Mouse (Mus musculus): ENCODE results near the gene Aox1. TPM values are rescaled to one million over a fixed set of nuclear protein-coding genes. Genes with fewer than 3 reads are reported as not detected.

The Aox1 gene
- polyA plus RNA-seq, 1 experiment, result 3.3 TPM

GRCm38 (mm10) chr1:58065151-58065550 is 35.4 kb downstream of the Aox1 start:
- no peak overlapping the region for H3K4me3 ChIP-seq (ENCODE audit: control insufficient read depth, low read depth, low read length)
- no peak overlapping the region for H3K27ac ChIP-seq (ENCODE audit: control insufficient read depth, insufficient read depth, low read depth, low read length)
- no peaks in the 10 kb centered on the region for H3K4me1 ChIP-seq (ENCODE audit: control insufficient read depth, insufficient read depth, low read length)
- H3K27me3 ChIP-seq (ENCODE audit: control insufficient read depth, insufficient read depth, low read length), result no peaks in the 10 kb centered on the region
- H3K36me3 ChIP-seq (ENCODE audit: control insufficient read depth, insufficient read depth, low read length), result no peaks in the 10 kb centered on the region
- TF ChIP-seq CTCF (IDR thresholded peaks at IDR 0.05; ENCODE audit: control insufficient read depth, insufficient read depth, insufficient replicate concordance, low read depth, low read length) (no peak), POLR2A (IDR thresholded peaks at IDR 0.05; ENCODE audit: control insufficient read depth, low read depth, low read length) (no peak)

GRCm38 (mm10) chr1:58065606-58066005 is 35.9 kb downstream of the Aox1 start:
- Histone ChIP-seq H3K36me3 (ENCODE audit: control insufficient read depth, insufficient read depth, low read length) (no peaks in the 10 kb centered on the region), H3K4me1 (ENCODE audit: control insufficient read depth, insufficient read depth, low read length) (no peaks in the 10 kb centered on the region), H3K27ac (ENCODE audit: control insufficient read depth, insufficient read depth, low read depth, low read length) (no peak overlapping the region), H3K4me3 (ENCODE audit: control insufficient read depth, low read depth, low read length) (no peak overlapping the region), H3K27me3 (ENCODE audit: control insufficient read depth, insufficient read depth, low read length) (no peaks in the 10 kb centered on the region)
- no peak for TF ChIP-seq CTCF (IDR thresholded peaks at IDR 0.05; ENCODE audit: control insufficient read depth, insufficient read depth, insufficient replicate concordance, low read depth, low read length)
- TF ChIP-seq POLR2A (IDR thresholded peaks at IDR 0.05; ENCODE audit: control insufficient read depth, low read depth, low read length), result no peak

- Histone ChIP-seq H3K27me3 (ENCODE audit: control insufficient read depth, insufficient read depth, low read length) (no peaks in the 10 kb centered on the region), H3K4me1 (ENCODE audit: control insufficient read depth, insufficient read depth, low read length) (peaks cover 2% of the 10 kb centered on the region), H3K4me3 (ENCODE audit: control insufficient read depth, low read depth, low read length) (no peak overlapping the region), H3K36me3 (ENCODE audit: control insufficient read depth, insufficient read depth, low read length) (no peaks in the 10 kb centered on the region), H3K27ac (ENCODE audit: control insufficient read depth, insufficient read depth, low read depth, low read length) (no peak overlapping the region)
- TF ChIP-seq POLR2A (IDR thresholded peaks at IDR 0.05; ENCODE audit: control insufficient read depth, low read depth, low read length) (no peak), CTCF (IDR thresholded peaks at IDR 0.05; ENCODE audit: control insufficient read depth, insufficient read depth, insufficient replicate concordance, low read depth, low read length) (no peak)
Measured at GRCm38 (mm10) chr1:58069181-58069580, 39.5 kb downstream of the Aox1 start.

GRCm38 (mm10) chr1:58070091-58070490 is 40.4 kb downstream of the Aox1 start:
- H3K27me3 ChIP-seq (ENCODE audit: control insufficient read depth, insufficient read depth, low read length), result no peaks in the 10 kb centered on the region
- H3K36me3 ChIP-seq (ENCODE audit: control insufficient read depth, insufficient read depth, low read length), result no peaks in the 10 kb centered on the region
- TF ChIP-seq CTCF (IDR thresholded peaks at IDR 0.05; ENCODE audit: control insufficient read depth, insufficient read depth, insufficient replicate concordance, low read depth, low read length), result no peak
- TF ChIP-seq POLR2A (IDR thresholded peaks at IDR 0.05; ENCODE audit: control insufficient read depth, low read depth, low read length), result no peak

GRCm38 (mm10) chr1:58071006-58071405 is 41.3 kb downstream of the Aox1 start:
- H3K27me3 ChIP-seq (ENCODE audit: control insufficient read depth, insufficient read depth, low read length), result no peaks in the 10 kb centered on the region
- no peak overlapping the region for H3K27ac ChIP-seq (ENCODE audit: control insufficient read depth, insufficient read depth, low read depth, low read length)
- peaks cover 2% of the 10 kb centered on the region for H3K4me1 ChIP-seq (ENCODE audit: control insufficient read depth, insufficient read depth, low read length)
- TF ChIP-seq POLR2A (IDR thresholded peaks at IDR 0.05; ENCODE audit: control insufficient read depth, low read depth, low read length) (no peak), CTCF (IDR thresholded peaks at IDR 0.05; ENCODE audit: control insufficient read depth, insufficient read depth, insufficient replicate concordance, low read depth, low read length) (no peak)
- H3K4me3 ChIP-seq (ENCODE audit: control insufficient read depth, low read depth, low read length), result no peak overlapping the region
- H3K36me3 ChIP-seq (ENCODE audit: control insufficient read depth, insufficient read depth, low read length), result no peaks in the 10 kb centered on the region

More at GRCm38 (mm10) chr1:58070091-58070490, 40.4 kb downstream of the Aox1 start:
- Histone ChIP-seq H3K27ac (ENCODE audit: control insufficient read depth, insufficient read depth, low read depth, low read length) (no peak overlapping the region), H3K4me3 (ENCODE audit: control insufficient read depth, low read depth, low read length) (no peak overlapping the region), H3K4me1 (ENCODE audit: control insufficient read depth, insufficient read depth, low read length) (peaks cover 2% of the 10 kb centered on the region)

- no peaks in the 10 kb centered on the region for H3K27me3 ChIP-seq (ENCODE audit: control insufficient read depth, insufficient read depth, low read length)
Measured at GRCm38 (mm10) chr1:58071509-58071908, 41.8 kb downstream of the Aox1 start.

GRCm38 (mm10) chr1:58072416-58072815 is 42.7 kb downstream of the Aox1 start:
- H3K36me3 ChIP-seq (ENCODE audit: control insufficient read depth, insufficient read depth, low read length), result no peaks in the 10 kb centered on the region
- H3K4me3 ChIP-seq (ENCODE audit: control insufficient read depth, low read depth, low read length), result no peak overlapping the region
- no peak overlapping the region for H3K27ac ChIP-seq (ENCODE audit: control insufficient read depth, insufficient read depth, low read depth, low read length)
- H3K27me3 ChIP-seq (ENCODE audit: control insufficient read depth, insufficient read depth, low read length), result no peaks in the 10 kb centered on the region
- TF ChIP-seq POLR2A (IDR thresholded peaks at IDR 0.05; ENCODE audit: control insufficient read depth, low read depth, low read length), result no peak
- TF ChIP-seq CTCF (IDR thresholded peaks at IDR 0.05; ENCODE audit: control insufficient read depth, insufficient read depth, insufficient replicate concordance, low read depth, low read length), result no peak
- peaks cover 2% of the 10 kb centered on the region for H3K4me1 ChIP-seq (ENCODE audit: control insufficient read depth, insufficient read depth, low read length)

More at GRCm38 (mm10) chr1:58071509-58071908, 41.8 kb downstream of the Aox1 start:
- Histone ChIP-seq H3K36me3 (ENCODE audit: control insufficient read depth, insufficient read depth, low read length) (no peaks in the 10 kb centered on the region), H3K27ac (ENCODE audit: control insufficient read depth, insufficient read depth, low read depth, low read length) (no peak overlapping the region), H3K4me1 (ENCODE audit: control insufficient read depth, insufficient read depth, low read length) (peaks cover 2% of the 10 kb centered on the region), H3K4me3 (ENCODE audit: control insufficient read depth, low read depth, low read length) (no peak overlapping the region)
- TF ChIP-seq POLR2A (IDR thresholded peaks at IDR 0.05; ENCODE audit: control insufficient read depth, low read depth, low read length) (no peak), CTCF (IDR thresholded peaks at IDR 0.05; ENCODE audit: control insufficient read depth, insufficient read depth, insufficient replicate concordance, low read depth, low read length) (no peak)
